Mouse (Mus musculus) C2C12 (cell line): ENCODE measurements around the gene Zfp989.
"Not testable (repeated sequence)": the region's sequence is repeated elsewhere in the genome, so short reads cannot be mapped to it uniquely, and the experiment has no call there.

Experiments used
- CTCF ChIP-seq: IDR thresholded peaks from one replicate; pipeline ENCODE4 v1.5.1; 2011; ENCODE audit not compliant: control insufficient read depth, insufficient read depth, insufficient read length
- MAX ChIP-seq: IDR thresholded peaks from one replicate; pipeline ENCODE4 v1.6.1; 2011; ENCODE audit warnings: mild to moderate bottlenecking, control low read depth

GRCm38 (mm10) chr4:147018400-147018799 is 46.6 kb downstream of the Zfp989 start:
- not testable (repeated sequence) for TF ChIP-seq MAX, CTCF
